Mouse (Mus musculus) limb, embryonic 14.5 days (tissue): ENCODE measurements around the gene Ddb1. TPM values are rescaled to one million over a fixed set of nuclear protein-coding genes. Genes with fewer than 3 reads are reported as not detected.

Experiments used
- ATAC-seq: fragments of 200-750 bp; cut with Nextera tagmentation; 2 replicates; pipeline ENCODE4 v1.8.0; 2017; ENCODE audit warnings: low read depth, moderate number of reproducible peaks, moderate TSS enrichment; ENCODE audit not compliant: low FRiP score
- DNase-seq: peaks from one replicate; pipeline ENCODE4 v3.0.0-alpha.2; 2015; ENCODE audit warnings: low spot score
- H3K27ac ChIP-seq: fragments of 300-500 bp; sonication (generic); replicated peaks from 2 replicates; pipeline ENCODE4 v1.5.1; 2014; ENCODE audit warnings: low read depth, mild to moderate bottlenecking, low read length, moderate library complexity, mixed read lengths
- H3K27me3 ChIP-seq: fragments of 300-500 bp; sonication (generic); 2 replicates; pipeline ENCODE4 v1.6.1; 2014; ENCODE audit warnings: low read length, mixed read lengths; ENCODE audit not compliant: control insufficient read depth, insufficient read depth
- H3K36me3 ChIP-seq: fragments of 300-500 bp; sonication (generic); 2 replicates; pipeline ENCODE4 v1.6.1; 2014; ENCODE audit warnings: mild to moderate bottlenecking, low read length, moderate library complexity, mixed read lengths; ENCODE audit not compliant: control insufficient read depth, insufficient read depth
- H3K4me1 ChIP-seq: fragments of 300-500 bp; sonication (generic); 2 replicates; pipeline ENCODE4 v1.6.1; 2014; ENCODE audit warnings: antibody characterized with exemption, low read length, mixed read lengths; ENCODE audit not compliant: control insufficient read depth, insufficient read depth
- H3K4me2 ChIP-seq: fragments of 300-500 bp; sonication (generic); replicated peaks from 2 replicates; pipeline ENCODE4 v1.6.1; 2014; ENCODE audit warnings: low read depth, mild to moderate bottlenecking, low read length, moderate library complexity; ENCODE audit not compliant: severe bottlenecking
- H3K4me3 ChIP-seq: fragments of 300-500 bp; sonication (generic); replicated peaks from 2 replicates; pipeline ENCODE4 v1.5.1; 2014; ENCODE audit warnings: low read length
- H3K9ac ChIP-seq: fragments of 300-500 bp; sonication (generic); 2 replicates; pipeline ENCODE4 v1.6.1; 2014; ENCODE audit warnings: mild to moderate bottlenecking, low read depth, low read length, moderate library complexity; ENCODE audit not compliant: severe bottlenecking
- H3K9me3 ChIP-seq: fragments of 300-500 bp; sonication (generic); 2 replicates; pipeline ENCODE4 v1.6.1; 2016; ENCODE audit warnings: low read length; ENCODE audit not compliant: control insufficient read depth
- POLR2A ChIP-seq: fragments of 200-500 bp; IDR thresholded peaks from 2 replicates; pipeline ENCODE4 v1.8.0; 2012; ENCODE audit warnings: inconsistent platforms, mild to moderate bottlenecking, moderate library complexity, borderline replicate concordance; ENCODE audit not compliant: insufficient read depth, insufficient read length; ENCODE audit errors: extremely low read depth
- WGBS: fragments of 180-500 bp; shearing (Covaris S2); extraction: QIAGEN DNeasy Blood & Tissue Kit; methylation state at CpG from one replicate; pipeline ENCODE4 v1.1.7; 2014; 5-methylcytosine and 5-hydroxymethylcytosine counted together
- polyA plus RNA-seq, 2 experiments: library from polyadenylated mRNA; depleted of rRNA in 1 of 2; stranded (reverse) in 1 of 2; unstranded in 1 of 2; fragments of >200 nt; fragmentation: Nextera tagmentation in 1 of 2; extraction: Ambion mirVana in 1 of 2; gene quantifications; 2 replicates each; pipeline versions ENCODE4 v1.2.1 to v1.2.3; 2012 to 2014

Gene Ddb1
- polyA plus RNA-seq, 2 experiments: 346 to 358 TPM

DNA sequence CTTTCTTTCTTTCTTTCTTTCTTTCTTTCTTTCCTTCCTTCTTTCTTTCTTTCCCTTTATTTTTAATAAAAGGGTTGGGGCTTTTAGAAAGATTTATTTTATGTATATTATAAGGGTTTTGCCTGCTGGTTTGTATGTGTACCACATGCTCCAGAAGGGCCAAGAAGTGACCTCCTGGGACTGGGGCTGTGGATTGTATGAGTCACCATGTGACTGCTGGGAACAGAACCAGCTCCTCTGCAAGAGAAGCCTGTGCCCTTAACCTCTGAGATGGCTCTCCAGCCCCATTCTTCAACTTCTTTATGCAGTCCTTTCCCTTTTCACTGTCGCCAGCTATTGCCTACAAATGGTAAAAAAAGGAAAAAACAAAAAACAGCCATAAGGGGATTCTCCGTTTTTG is 40.5 kb downstream of the Ddb1 start:
- no peak overlapping the region for H3K27ac ChIP-seq
- no peak overlapping the region for H3K4me3 ChIP-seq
- DNase-seq (no peak), ATAC-seq (no peak)
- H3K27me3 ChIP-seq: no peaks in the 10 kb centered on the region
- H3K4me1 ChIP-seq: 0 out of 2 replicates have a peak, but pooled peaks cover 2% of the 10 kb centered on the region
- no peaks in the 10 kb centered on the region for H3K9me3 ChIP-seq
- H3K36me3 ChIP-seq: no peaks in the 10 kb centered on the region
- WGBS: 85% methylated on average over 2 of the region's 2 CpGs
- TF ChIP-seq POLR2A: no peak
- no peak overlapping the region for H3K9ac ChIP-seq
- no peak overlapping the region for H3K4me2 ChIP-seq

- ATAC-seq (no peak), DNase-seq (no peak)
- H3K4me1 ChIP-seq: no peaks in the 10 kb centered on the region
- H3K4me3 ChIP-seq: no peak overlapping the region
- H3K36me3 ChIP-seq: no peaks in the 10 kb centered on the region
- H3K27ac ChIP-seq: no peak overlapping the region
- no peak overlapping the region for H3K9ac ChIP-seq
- no peaks in the 10 kb centered on the region for H3K27me3 ChIP-seq
- 76% methylated on average over 8 of the region's 8 CpGs for WGBS
- H3K9me3 ChIP-seq: no peaks in the 10 kb centered on the region
- TF ChIP-seq POLR2A: no peak
- no peak overlapping the region for H3K4me2 ChIP-seq
Measured at GRCm38 (mm10) chr19:10648156-10648555, 43.0 kb downstream of the Ddb1 start.

- no peak overlapping the region for H3K9ac ChIP-seq
- no peak overlapping the region for H3K4me2 ChIP-seq
- H3K27ac ChIP-seq: peak overlapping the region; percentile 61
- ATAC-seq (peak; percentile 82), DNase-seq (peak; percentile 18)
- H3K9me3 ChIP-seq: no peaks in the 10 kb centered on the region
- peaks cover 13% of the 10 kb centered on the region for H3K4me1 ChIP-seq
- H3K27me3 ChIP-seq: no peaks in the 10 kb centered on the region
- 16% methylated on average over 3 of the region's 3 CpGs for WGBS
- no peaks in the 10 kb centered on the region for H3K36me3 ChIP-seq
- H3K4me3 ChIP-seq: no peak overlapping the region
- TF ChIP-seq POLR2A: no peak
Measured at GRCm38 (mm10) chr19:10656058-10656457, 50.9 kb downstream of the Ddb1 start.

DNA sequence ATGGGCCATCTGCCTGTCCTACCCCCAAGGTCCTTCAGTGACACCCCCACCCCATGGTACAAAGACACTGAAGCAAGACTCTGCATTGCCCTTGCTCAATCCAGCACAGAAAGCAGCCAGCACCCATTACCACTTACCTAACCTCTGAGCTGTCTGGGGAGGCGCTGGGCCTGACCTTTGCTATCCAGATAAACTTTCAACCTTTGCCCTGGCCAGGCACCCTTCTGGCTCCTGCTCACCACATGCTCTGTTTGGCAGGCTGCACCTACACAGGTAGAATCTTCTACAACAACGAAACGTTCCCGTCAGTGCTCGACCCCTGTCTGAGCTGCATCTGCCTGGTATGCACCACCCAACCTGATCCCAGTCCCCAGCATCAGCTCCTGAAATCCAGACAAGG is 52.6 kb downstream of the Ddb1 start:
- no peaks in the 10 kb centered on the region for H3K36me3 ChIP-seq
- WGBS: 87% methylated on average over 5 of the region's 5 CpGs
- no peak overlapping the region for H3K9ac ChIP-seq
- no peaks in the 10 kb centered on the region for H3K27me3 ChIP-seq
- H3K4me1 ChIP-seq: peaks cover 13% of the 10 kb centered on the region
- no peak overlapping the region for H3K4me3 ChIP-seq
- TF ChIP-seq POLR2A: no peak
- no peaks in the 10 kb centered on the region for H3K9me3 ChIP-seq
- H3K27ac ChIP-seq: no peak overlapping the region
- ATAC-seq: no peak
- H3K4me2 ChIP-seq: no peak overlapping the region
- DNase-seq: no peak

DNA sequence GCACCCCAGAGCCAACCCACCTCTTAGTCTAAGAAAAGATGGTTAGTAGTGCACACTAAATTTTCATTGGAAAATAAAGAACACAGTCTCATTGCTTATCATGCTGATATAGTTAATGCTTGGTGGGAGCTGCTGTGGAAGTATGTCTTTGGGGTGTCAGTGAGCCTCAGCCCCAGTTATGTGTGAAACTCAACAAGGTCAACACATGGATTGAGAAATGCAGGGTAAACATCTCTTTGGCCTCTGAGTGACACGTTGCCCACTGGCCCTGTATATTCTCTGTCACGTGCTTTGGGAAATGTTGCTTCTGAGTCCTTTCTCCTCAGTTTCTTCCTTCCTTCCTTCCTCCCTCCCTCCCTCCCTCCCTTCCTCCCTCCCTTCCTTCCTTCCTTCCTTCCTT is 53.3 kb downstream of the Ddb1 start:
- Histone ChIP-seq H3K4me2 (no peak overlapping the region), H3K4me3 (no peak overlapping the region), H3K36me3 (no peaks in the 10 kb centered on the region), H3K4me1 (peaks cover 13% of the 10 kb centered on the region), H3K27ac (no peak overlapping the region), H3K27me3 (no peaks in the 10 kb centered on the region), H3K9me3 (no peaks in the 10 kb centered on the region), H3K9ac (no peak overlapping the region)
- ATAC-seq (no peak), DNase-seq (no peak)
- 74% methylated on average over 2 of the region's 2 CpGs for WGBS
- no peak for TF ChIP-seq POLR2A

DNA sequence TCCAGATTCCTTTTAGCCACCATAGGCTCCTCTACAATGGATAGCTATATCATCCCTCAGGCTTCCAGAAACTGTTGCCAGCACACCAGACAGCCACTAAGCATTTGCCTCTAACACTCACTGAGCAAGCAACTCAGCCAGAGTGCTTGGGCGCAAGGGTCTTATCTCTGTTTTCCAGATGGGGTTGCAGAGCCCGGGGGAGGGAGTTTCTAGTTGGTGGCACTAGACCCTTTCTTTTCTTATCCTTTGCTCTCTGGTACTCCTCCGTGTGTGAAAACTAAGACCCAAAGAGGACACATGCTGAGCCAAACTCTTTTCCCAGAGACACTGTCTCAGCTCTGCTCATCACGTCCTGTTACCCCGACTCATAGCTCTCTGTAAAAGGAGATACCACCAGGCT is 56.2 kb downstream of the Ddb1 start:
- H3K27me3 ChIP-seq: no peaks in the 10 kb centered on the region
- H3K4me3 ChIP-seq: no peak overlapping the region
- no peaks in the 10 kb centered on the region for H3K9me3 ChIP-seq
- no peaks in the 10 kb centered on the region for H3K36me3 ChIP-seq
- WGBS: 79% methylated on average over 5 of the region's 5 CpGs
- no peak for ATAC-seq
- no peak for DNase-seq
- no peak overlapping the region for H3K9ac ChIP-seq
- H3K27ac ChIP-seq: no peak overlapping the region
- no peak for TF ChIP-seq POLR2A
- H3K4me2 ChIP-seq: no peak overlapping the region
- H3K4me1 ChIP-seq: peaks cover 3% of the 10 kb centered on the region; the same call in 1 of the 2 replicates
